Mouse (Mus musculus): ENCODE results near the gene Serpina1e.

GRCm38 (mm10) chr12:103946243-103946642, 12.5 kb downstream of the Serpina1e start:
- TF ChIP-seq CTCF (IDR thresholded peaks at IDR 0.05; ENCODE audit: low read depth, low read length), result peak; percentile 25; the same call in 1 of the 2 replicates
- TF ChIP-seq POLR2A (IDR thresholded peaks at IDR 0.05; ENCODE audit: extremely low read depth, insufficient read depth, low read length), result peak; percentile 53

All from liver, adult 2 months (tissue).